Mouse (Mus musculus) stomach, embryonic 14.5 days (tissue): ENCODE measurements around the gene Atp1b1. TPM values are rescaled to one million over a fixed set of nuclear protein-coding genes. Genes with fewer than 3 reads are reported as not detected.

ENCODE experiments used
- ATAC-seq: fragments of 200-750 bp; cut with Nextera tagmentation; 2 replicates; pipeline ENCODE4 v1.8.0; 2017; ENCODE audit warnings: low read depth, moderate TSS enrichment; ENCODE audit not compliant: insufficient number of reproducible peaks, insufficient read depth, low FRiP score
- H3K27ac ChIP-seq: fragments of 300-500 bp; sonication (generic); 2 replicates; pipeline ENCODE4 v1.5.1; 2014; ENCODE audit warnings: mild to moderate bottlenecking, low read length, moderate library complexity, mixed read lengths
- H3K27me3 ChIP-seq: fragments of 300-500 bp; sonication (generic); 2 replicates; pipeline ENCODE4 v1.6.1; 2014; ENCODE audit warnings: low read length, control low read depth, mixed read lengths; ENCODE audit not compliant: control insufficient read depth, insufficient read depth
- H3K36me3 ChIP-seq: fragments of 300-500 bp; sonication (generic); 2 replicates; pipeline ENCODE4 v1.6.1; 2014; ENCODE audit warnings: mild to moderate bottlenecking, control low read depth, low read length, moderate library complexity, mixed read lengths; ENCODE audit not compliant: control insufficient read depth, insufficient read depth
- H3K4me1 ChIP-seq: fragments of 300-500 bp; sonication (generic); 2 replicates; pipeline ENCODE4 v1.6.1; 2014; ENCODE audit warnings: low read length, control low read depth, mixed read lengths; ENCODE audit not compliant: control insufficient read depth, insufficient read depth
- H3K4me2 ChIP-seq: fragments of 300-500 bp; sonication (generic); replicated peaks from 2 replicates; pipeline ENCODE4 v1.6.1; 2014; ENCODE audit warnings: low read depth, low read length, control low read depth
- H3K4me3 ChIP-seq: fragments of 300-500 bp; sonication (generic); 2 replicates; pipeline ENCODE4 v1.5.1; 2014; ENCODE audit warnings: low read depth, low read length, control low read depth
- H3K9ac ChIP-seq: fragments of 300-500 bp; sonication (generic); replicated peaks from 2 replicates; pipeline ENCODE4 v1.6.1; 2014; ENCODE audit warnings: low read depth, mild to moderate bottlenecking, control low read depth, low read length, moderate library complexity, mixed read lengths
- H3K9me3 ChIP-seq: fragments of 300-500 bp; sonication (generic); 2 replicates; pipeline ENCODE4 v1.6.1; 2016; ENCODE audit warnings: low read depth, low read length, control low read depth; ENCODE audit not compliant: control insufficient read depth
- WGBS: fragments of 180-500 bp; shearing (Covaris S2); extraction: QIAGEN DNeasy Blood & Tissue Kit; methylation state at CpG from one replicate; pipeline ENCODE4 v1.1.7; 2014; 5-methylcytosine and 5-hydroxymethylcytosine counted together
- polyA plus RNA-seq: library from polyadenylated mRNA; unstranded; fragments of >200 nt; fragmentation: Nextera tagmentation; extraction: Ambion mirVana; gene quantifications from 2 replicates; pipeline ENCODE4 v1.2.1, GENCODE M21; 2014

The Atp1b1 gene
- polyA plus RNA-seq, 1 experiment from 2014 or later = 76.9 TPM

DNA sequence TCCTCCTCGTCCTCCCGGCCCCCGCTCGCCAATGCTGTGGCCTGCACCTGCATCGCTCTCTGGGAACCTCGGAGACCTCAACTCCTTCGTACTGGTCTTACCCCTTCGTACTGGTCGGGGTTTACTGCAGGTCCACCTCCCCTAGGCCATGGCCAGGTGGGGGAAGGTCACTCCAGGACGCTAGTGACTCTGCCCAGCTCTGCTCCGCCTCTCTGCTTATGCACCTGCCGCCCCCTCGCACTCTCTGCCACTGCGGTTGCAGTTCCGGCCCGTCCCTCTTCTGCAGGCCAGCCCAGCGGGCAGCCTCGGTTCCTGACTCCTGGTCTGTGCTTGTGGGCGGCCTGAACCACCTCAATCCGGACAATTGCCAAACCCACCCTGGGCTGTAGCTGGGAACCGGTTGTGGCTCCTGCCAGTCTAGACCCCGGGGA is 481 bp upstream of the Atp1b1 start:
- Histone ChIP-seq H3K36me3 (no peaks in the 10 kb centered on the region), H3K27ac (peak overlapping the region; percentile 71; the same call in 1 of the 2 replicates), H3K9ac (peak overlapping the region; percentile 30; the same call in 1 of the 2 replicates), H3K9me3 (no peaks in the 10 kb centered on the region), H3K4me1 (peaks cover 9% of the 10 kb centered on the region; the same call in 1 of the 2 replicates), H3K27me3 (0 out of 2 replicates have a peak, but pooled peaks cover 9% of the 10 kb centered on the region), H3K4me2 (peak overlapping the region; percentile 72), H3K4me3 (peak overlapping the region; percentile 66)
- peak; percentile 75 for ATAC-seq
- WGBS = 5% methylated on average over 22 of the region's 22 CpGs

DNA sequence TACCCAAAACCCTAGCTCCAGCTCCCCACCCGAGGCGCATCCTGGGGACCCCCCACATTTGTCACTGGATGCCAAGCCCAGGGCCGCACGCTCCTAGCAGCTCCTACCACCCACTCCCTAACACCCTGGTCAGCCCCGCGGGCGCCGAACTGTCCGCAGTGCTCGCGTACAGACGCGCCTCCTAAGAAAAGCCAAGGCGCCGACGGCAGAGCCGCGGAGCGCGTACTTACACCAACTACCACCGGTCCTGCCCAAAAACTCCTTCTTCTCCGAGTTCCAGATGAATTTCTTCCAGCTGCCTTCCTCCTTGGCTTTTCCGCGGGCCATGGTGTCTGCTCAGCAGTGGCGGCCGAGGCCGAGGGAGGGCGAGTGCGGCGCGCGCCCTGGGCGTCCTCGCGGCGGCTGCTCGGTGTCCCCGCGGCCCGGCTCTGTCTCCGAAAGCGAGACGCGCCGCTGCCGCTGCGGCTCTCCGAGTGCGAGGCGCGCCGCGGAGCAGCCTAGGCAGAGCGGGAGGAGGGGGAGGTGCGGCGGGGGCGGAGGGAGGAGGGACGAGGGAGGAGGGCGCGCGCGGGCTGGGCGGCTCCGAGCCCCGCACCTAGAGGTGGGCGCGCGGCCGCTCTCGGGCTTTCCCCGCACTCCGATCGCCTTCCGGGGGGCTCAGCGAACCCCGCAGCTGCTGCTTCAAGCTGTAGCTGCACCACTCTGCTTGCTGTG is 467 bp downstream of the Atp1b1 start:
- peak overlapping the region; percentile 72 for H3K4me2 ChIP-seq
- peak; percentile 79 for ATAC-seq
- H3K9me3 ChIP-seq = no peaks in the 10 kb centered on the region
- H3K4me1 ChIP-seq = peaks cover 9% of the 10 kb centered on the region; the same call in 1 of the 2 replicates
- peaks cover 6% of the 10 kb centered on the region; the same call in 1 of the 2 replicates for H3K36me3 ChIP-seq
- H3K9ac ChIP-seq = peak overlapping the region; percentile 80
- H3K4me3 ChIP-seq = peak overlapping the region; percentile 66
- peak overlapping the region; percentile 87 for H3K27ac ChIP-seq
- H3K27me3 ChIP-seq = 0 out of 2 replicates have a peak, but pooled peaks cover 9% of the 10 kb centered on the region
- under 1% methylated on average over 64 of the region's 76 CpGs for WGBS

DNA sequence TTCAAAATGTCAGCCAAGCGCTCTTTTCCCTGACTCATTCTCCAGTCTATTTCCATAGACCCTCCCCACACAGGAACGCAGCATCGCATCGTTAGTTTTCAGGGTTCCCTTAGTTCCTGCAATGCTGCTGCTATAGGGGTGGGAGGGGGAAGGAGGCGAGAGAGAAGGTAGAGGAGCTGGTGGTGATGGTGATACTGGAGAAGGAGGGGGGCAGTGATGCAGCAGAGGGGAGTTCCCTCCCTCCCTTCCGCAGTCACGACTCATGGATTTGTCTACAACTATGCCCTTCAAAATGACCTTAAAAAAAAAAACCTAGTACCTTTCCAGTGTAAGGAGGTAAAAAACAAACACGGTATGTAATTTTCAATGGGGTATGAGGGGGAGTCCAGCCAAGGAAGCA is 1.4 kb downstream of the Atp1b1 start:
- 4% methylated on average over 8 of the region's 8 CpGs for WGBS
- Histone ChIP-seq H3K27me3 (0 out of 2 replicates have a peak, but pooled peaks cover 9% of the 10 kb centered on the region), H3K27ac (no peak overlapping the region; the same call in 1 of the 2 replicates), H3K9ac (peak overlapping the region; percentile 80; the same call in 1 of the 2 replicates), H3K4me3 (peak overlapping the region; percentile 66), H3K4me2 (peak overlapping the region; percentile 72), H3K9me3 (no peaks in the 10 kb centered on the region), H3K36me3 (peaks cover 6% of the 10 kb centered on the region; the same call in 1 of the 2 replicates), H3K4me1 (peaks cover 9% of the 10 kb centered on the region; the same call in 1 of the 2 replicates)
- ATAC-seq = no peak

DNA sequence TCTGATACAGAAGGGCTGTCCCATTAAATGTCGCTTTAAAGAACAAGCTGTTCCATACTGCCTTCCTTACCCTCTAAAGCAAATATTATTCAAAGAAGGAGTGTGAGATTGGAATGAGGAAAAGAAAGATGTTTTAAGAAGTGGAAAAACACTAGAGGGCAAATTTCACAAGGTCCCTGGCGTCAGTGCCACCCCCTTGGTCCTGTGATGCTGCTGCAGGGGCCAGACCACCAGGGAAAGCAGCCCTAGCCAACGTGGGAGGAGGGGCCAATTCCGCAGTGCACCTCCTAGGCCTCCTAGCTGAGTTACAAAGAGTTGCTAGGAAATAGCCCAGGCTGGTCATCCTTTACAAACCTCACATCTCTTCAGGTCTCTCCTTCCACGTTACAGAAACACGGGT is 2.1 kb downstream of the Atp1b1 start:
- Histone ChIP-seq H3K4me1 (peaks cover 9% of the 10 kb centered on the region; the same call in 1 of the 2 replicates), H3K4me2 (peak overlapping the region; percentile 72), H3K9me3 (no peaks in the 10 kb centered on the region), H3K36me3 (peaks cover 6% of the 10 kb centered on the region; the same call in 1 of the 2 replicates), H3K4me3 (peak overlapping the region; percentile 66), H3K9ac (peak overlapping the region; percentile 21; the same call in 1 of the 2 replicates), H3K27me3 (0 out of 2 replicates have a peak, but pooled peaks cover 9% of the 10 kb centered on the region), H3K27ac (peak overlapping the region; percentile 63; the same call in 1 of the 2 replicates)
- ATAC-seq = no peak
- 28% methylated on average over 6 of the region's 6 CpGs for WGBS

DNA sequence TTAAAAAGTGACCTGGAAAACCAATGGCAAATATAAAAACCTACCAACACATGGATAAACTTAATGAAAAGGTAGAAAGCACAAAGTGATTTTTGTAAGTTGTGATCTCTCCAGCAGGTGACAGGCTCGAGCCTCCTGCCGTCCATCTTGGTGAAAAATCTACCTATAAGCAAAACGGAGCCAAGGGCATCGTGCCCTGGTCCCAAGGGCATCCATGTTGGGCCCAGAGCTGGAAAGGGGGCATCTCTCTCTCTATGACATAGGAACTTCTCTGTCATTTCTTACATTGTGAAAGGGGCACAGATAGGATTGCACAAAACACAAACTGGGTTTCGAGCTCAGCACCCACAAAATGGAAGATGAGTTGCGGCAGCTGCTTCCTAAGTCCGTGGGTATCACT is 2.5 kb downstream of the Atp1b1 start:
- H3K4me3 ChIP-seq = peak overlapping the region; percentile 66
- 49% methylated on average over 7 of the region's 7 CpGs for WGBS
- ATAC-seq = no peak
- H3K4me2 ChIP-seq = peak overlapping the region; percentile 72
- no peaks in the 10 kb centered on the region for H3K9me3 ChIP-seq
- H3K9ac ChIP-seq = peak overlapping the region; percentile 21; the same call in 1 of the 2 replicates
- peaks cover 9% of the 10 kb centered on the region; the same call in 1 of the 2 replicates for H3K4me1 ChIP-seq
- H3K27me3 ChIP-seq = 0 out of 2 replicates have a peak, but pooled peaks cover 9% of the 10 kb centered on the region
- H3K36me3 ChIP-seq = peaks cover 7% of the 10 kb centered on the region; the same call in 1 of the 2 replicates
- peak overlapping the region; percentile 63; the same call in 1 of the 2 replicates for H3K27ac ChIP-seq

DNA sequence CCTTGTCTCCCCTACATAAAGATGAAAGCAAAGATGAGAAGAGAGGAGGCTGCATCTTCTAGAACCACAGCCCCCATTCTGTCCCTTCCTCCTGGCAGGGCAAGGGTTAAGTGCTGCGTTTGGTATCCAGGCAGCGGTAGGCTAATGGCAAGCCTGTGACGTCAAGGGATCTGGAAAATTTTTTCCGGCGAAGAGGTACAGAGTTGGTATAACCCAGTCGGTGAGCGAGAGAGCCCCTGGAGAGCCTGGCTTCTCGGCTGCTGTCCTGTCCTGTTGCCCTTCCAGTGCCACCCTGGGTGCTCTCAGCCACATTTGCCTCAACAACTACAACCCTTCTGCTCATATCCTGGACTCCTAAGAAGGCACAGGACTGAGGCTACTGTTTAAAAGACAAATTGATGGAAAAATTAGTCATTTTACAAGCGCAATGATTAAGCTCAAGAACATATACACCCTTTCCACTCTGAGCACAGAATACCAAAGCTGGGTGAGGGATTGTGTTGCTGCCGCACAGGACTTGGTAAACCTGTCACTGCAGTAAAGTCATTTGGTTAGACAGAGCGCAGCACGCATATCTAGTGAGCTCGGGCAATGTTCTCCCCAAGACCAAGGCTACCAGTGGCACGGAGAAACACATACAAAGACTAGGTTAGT is 3.3 kb downstream of the Atp1b1 start:
- 28% methylated on average over 14 of the region's 14 CpGs for WGBS
- peak overlapping the region; percentile 66 for H3K4me3 ChIP-seq

DNA sequence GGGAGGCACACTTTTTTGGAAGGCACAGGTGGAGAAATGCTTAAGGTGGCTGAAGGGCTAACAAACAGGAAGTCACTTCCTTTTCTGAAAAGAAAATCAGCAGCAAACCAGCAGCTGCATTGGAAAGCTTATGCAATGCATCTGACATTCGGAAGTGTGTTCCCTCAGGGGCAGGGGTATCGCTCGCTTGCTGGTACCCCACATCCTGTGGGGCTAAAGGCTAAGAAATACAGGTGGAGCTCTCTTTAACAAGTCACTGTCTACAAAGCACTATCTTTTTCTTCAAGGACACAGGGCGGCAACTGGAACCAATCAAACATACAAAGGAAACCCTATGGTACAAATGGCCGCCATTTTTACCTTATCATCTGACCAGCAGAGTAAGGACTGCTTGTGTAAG is 4.4 kb downstream of the Atp1b1 start:
- Histone ChIP-seq H3K4me1 (peaks cover 9% of the 10 kb centered on the region; the same call in 1 of the 2 replicates), H3K4me2 (0 out of 2 replicates have a peak overlapping the region, but pooled peaks have one; percentile 42), H3K9ac (no peak overlapping the region), H3K36me3 (peaks cover 11% of the 10 kb centered on the region; the same call in 1 of the 2 replicates), H3K4me3 (no peak overlapping the region), H3K27ac (no peak overlapping the region), H3K9me3 (no peaks in the 10 kb centered on the region), H3K27me3 (0 out of 2 replicates have a peak, but pooled peaks cover 5% of the 10 kb centered on the region)
- WGBS = 80% methylated on average over 5 of the region's 5 CpGs
- no peak for ATAC-seq

More for the DNA sequence above, 3.3 kb downstream of the Atp1b1 start:
- no peak for ATAC-seq
- H3K4me2 ChIP-seq = peak overlapping the region; percentile 42
- H3K9me3 ChIP-seq = no peaks in the 10 kb centered on the region
- H3K27me3 ChIP-seq = 0 out of 2 replicates have a peak, but pooled peaks cover 9% of the 10 kb centered on the region
- peak overlapping the region; percentile 36; the same call in 1 of the 2 replicates for H3K27ac ChIP-seq
- H3K9ac ChIP-seq = no peak overlapping the region
- peaks cover 9% of the 10 kb centered on the region; the same call in 1 of the 2 replicates for H3K4me1 ChIP-seq
- H3K36me3 ChIP-seq = peaks cover 11% of the 10 kb centered on the region; the same call in 1 of the 2 replicates

DNA sequence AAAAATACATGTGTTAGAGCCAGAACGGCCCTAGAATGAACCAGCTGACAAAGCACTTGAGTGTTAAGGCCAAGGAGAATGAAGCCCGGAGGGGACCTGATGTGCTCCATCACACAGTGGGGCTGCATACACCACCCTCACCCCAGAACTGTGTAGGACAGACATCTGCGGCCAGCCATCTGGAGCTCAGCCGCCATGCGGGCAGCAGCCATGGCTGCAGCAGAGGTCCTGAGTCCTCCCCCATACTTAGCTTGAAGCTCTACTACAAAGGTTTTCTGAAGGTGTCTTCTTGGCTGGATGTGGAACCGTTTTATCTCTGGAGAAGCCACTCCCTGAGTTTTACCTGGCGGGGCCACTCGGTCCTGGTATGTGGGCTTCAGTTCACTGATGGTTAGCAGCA is 5.0 kb downstream of the Atp1b1 start:
- no peak for ATAC-seq
- no peak overlapping the region for H3K4me2 ChIP-seq
- 88% methylated on average over 8 of the region's 8 CpGs for WGBS

More for the DNA sequence above, 5.0 kb downstream of the Atp1b1 start:
- Histone ChIP-seq H3K27ac (no peak overlapping the region), H3K27me3 (0 out of 2 replicates have a peak, but pooled peaks cover 3% of the 10 kb centered on the region), H3K9me3 (no peaks in the 10 kb centered on the region), H3K4me3 (no peak overlapping the region), H3K36me3 (peaks cover 11% of the 10 kb centered on the region; the same call in 1 of the 2 replicates), H3K4me1 (peaks cover 9% of the 10 kb centered on the region; the same call in 1 of the 2 replicates), H3K9ac (no peak overlapping the region)
